Mouse (Mus musculus) intestine, postnatal 0 days (tissue): ENCODE measurements around the gene Ttc4. TPM values are rescaled to one million over a fixed set of nuclear protein-coding genes. Genes with fewer than 3 reads are reported as not detected.

Experiments
- ATAC-seq: fragments of 200-750 bp; cut with Nextera tagmentation; 2 replicates; pipeline ENCODE4 v1.8.0; 2017; ENCODE audit warnings: mild to moderate bottlenecking, moderate TSS enrichment, moderate library complexity
- H3K27ac ChIP-seq: fragments of 300-500 bp; sonication (generic); 2 replicates; pipeline ENCODE4 v1.5.1; 2014; ENCODE audit warnings: mild to moderate bottlenecking, low read depth, low read length, moderate library complexity
- H3K27me3 ChIP-seq: fragments of 300-500 bp; sonication (generic); replicated peaks from 2 replicates; pipeline ENCODE4 v1.6.1; 2014; ENCODE audit warnings: low read length, mixed read lengths; ENCODE audit not compliant: control insufficient read depth, insufficient read depth
- H3K36me3 ChIP-seq: fragments of 300-500 bp; sonication (generic); 2 replicates; pipeline ENCODE4 v1.6.1; 2014; ENCODE audit warnings: mild to moderate bottlenecking, moderate library complexity; ENCODE audit not compliant: control insufficient read depth, insufficient read depth
- H3K4me1 ChIP-seq: fragments of 300-500 bp; sonication (generic); replicated peaks from 2 replicates; pipeline ENCODE4 v1.6.1; 2014; ENCODE audit warnings: antibody characterized with exemption, low read length, mixed read lengths; ENCODE audit not compliant: control insufficient read depth, insufficient read depth
- H3K4me2 ChIP-seq: fragments of 300-500 bp; sonication (generic); replicated peaks from 2 replicates; pipeline ENCODE4 v1.6.1; 2014; ENCODE audit warnings: low read depth, mild to moderate bottlenecking, moderate library complexity
- H3K4me3 ChIP-seq: fragments of 300-500 bp; sonication (generic); 2 replicates; pipeline ENCODE4 v1.5.1; 2014; ENCODE audit warnings: low read depth, low read length
- H3K9ac ChIP-seq: fragments of 300-500 bp; sonication (generic); 2 replicates; pipeline ENCODE4 v1.6.1; 2014; ENCODE audit warnings: mild to moderate bottlenecking, low read depth, low read length
- H3K9me3 ChIP-seq: fragments of 300-500 bp; sonication (generic); 2 replicates; pipeline ENCODE4 v1.6.1; 2016; ENCODE audit warnings: mixed run types; ENCODE audit not compliant: control insufficient read depth
- CTCF ChIP-seq: sonication (generic); IDR thresholded peaks from 2 replicates; pipeline ENCODE4 v1.5.1; 2016; ENCODE audit warnings: low read depth, mild to moderate bottlenecking, control low read depth, antibody characterized with exemption, moderate library complexity
- whole genome bisulfite sequencing: fragments of 180-500 bp; shearing (Covaris S2); extraction: QIAGEN DNeasy Blood & Tissue Kit; methylation state at CpG from one replicate; pipeline ENCODE4 v1.1.7; 2014; 5-methylcytosine and 5-hydroxymethylcytosine counted together
- polyA plus RNA-seq: library from polyadenylated mRNA; unstranded; fragments of >200 nt; fragmentation: Nextera tagmentation; extraction: Ambion mirVana; gene quantifications from 2 replicates; pipeline ENCODE4 v1.2.1, GENCODE M21; 2015

Ttc4 gene
- polyA plus RNA-seq, 1 experiment from 2014 or later: 29.7 TPM

GRCm38 (mm10) chr4:106614180-106614797 lies 64.5 kb downstream of the Ttc4 start:
- H3K4me1 ChIP-seq: 0 out of 2 replicates have a peak, but pooled peaks cover 8% of the 10 kb centered on the region
- H3K9me3 ChIP-seq: no peaks in the 10 kb centered on the region
- 52% methylated on average over 7 of the region's 7 CpGs for WGBS
- no peaks in the 10 kb centered on the region for H3K36me3 ChIP-seq
- no peak for ATAC-seq
- no peak overlapping the region for H3K4me3 ChIP-seq
- no peak overlapping the region for H3K9ac ChIP-seq
- no peak overlapping the region for H3K27ac ChIP-seq
- no peaks in the 10 kb centered on the region for H3K27me3 ChIP-seq
- H3K4me2 ChIP-seq: no peak overlapping the region
- TF ChIP-seq CTCF: peak; percentile 98

- Histone ChIP-seq H3K4me1 (0 out of 2 replicates have a peak, but pooled peaks cover 8% of the 10 kb centered on the region), H3K27me3 (no peaks in the 10 kb centered on the region), H3K4me3 (no peak overlapping the region), H3K9me3 (no peaks in the 10 kb centered on the region), H3K9ac (no peak overlapping the region), H3K4me2 (no peak overlapping the region), H3K36me3 (no peaks in the 10 kb centered on the region), H3K27ac (no peak overlapping the region)
- WGBS: 61% methylated on average over 3 of the region's 3 CpGs
- TF ChIP-seq CTCF: no peak
- no peak for ATAC-seq
Observed at GRCm38 (mm10) chr4:106613560-106613959, 65.2 kb downstream of the Ttc4 start.

- TF ChIP-seq CTCF: no peak
- ATAC-seq: no peak
- WGBS: 79% methylated on average over 8 of the region's 8 CpGs
Observed at GRCm38 (mm10) chr4:106613105-106613504, 65.6 kb downstream of the Ttc4 start.

More at GRCm38 (mm10) chr4:106613105-106613504, 65.6 kb downstream of the Ttc4 start:
- no peak overlapping the region for H3K9ac ChIP-seq
- H3K27ac ChIP-seq: no peak overlapping the region
- H3K9me3 ChIP-seq: no peaks in the 10 kb centered on the region
- H3K27me3 ChIP-seq: no peaks in the 10 kb centered on the region
- no peaks in the 10 kb centered on the region for H3K36me3 ChIP-seq
- no peak overlapping the region for H3K4me2 ChIP-seq
- 0 out of 2 replicates have a peak, but pooled peaks cover 8% of the 10 kb centered on the region for H3K4me1 ChIP-seq
- H3K4me3 ChIP-seq: no peak overlapping the region

Other genes with a start within 250 kb of the Ttc4 start
- gene Pcsk9, start 214.6 kb downstream of the Ttc4 start, polyA plus RNA-seq: 16.8 and 21.2 TPM in 2 replicates
- gene Bsnd, start 186.7 kb downstream of the Ttc4 start, polyA plus RNA-seq: not detected in 2 replicates
- 6.5 and 7.9 TPM in 2 replicates for gene Dhcr24, start 117.9 kb downstream of the Ttc4 start, polyA plus RNA-seq
- not detected in 2 replicates for gene Lexm, start 61.7 kb downstream of the Ttc4 start, polyA plus RNA-seq
- gene Ttc22, start 56.5 kb downstream of the Ttc4 start, polyA plus RNA-seq: 61.9 and 66.4 TPM in 2 replicates
- gene Pars2, start 27.9 kb downstream of the Ttc4 start, polyA plus RNA-seq: 6.7 TPM in 2 replicates
- 0.33 TPM in 2 replicates for gene Mroh7, start 52.0 kb upstream of the Ttc4 start, polyA plus RNA-seq
- gene Fam151a, start 54.9 kb upstream of the Ttc4 start, polyA plus RNA-seq: 0.25 and 0.31 TPM in 2 replicates
- 7.8 and 7.9 TPM in 2 replicates for gene Acot11, start 126.1 kb upstream of the Ttc4 start, polyA plus RNA-seq
- 42.8 and 45.2 TPM in 2 replicates for gene Ssbp3, start 231.8 kb upstream of the Ttc4 start, polyA plus RNA-seq